Mouse (Mus musculus): Measurements from ENCODE around the gene Pkd2l1.

- TF ChIP-seq TAL1 (IDR thresholded peaks at IDR 0.05; ENCODE audit: low read length) (no peak), GATA1 (IDR thresholded peaks at IDR 0.05; ENCODE audit: low read length) (no peak)
Observed at GRCm38 (mm10) chr19:44103001-44103400, 89.2 kb downstream of the Pkd2l1 start.

Measured in erythroblast, embryonic 14.5 days (primary cell).